ENCODE assay signal across 8 mouse cellular contexts in the genomic region with DNA sequence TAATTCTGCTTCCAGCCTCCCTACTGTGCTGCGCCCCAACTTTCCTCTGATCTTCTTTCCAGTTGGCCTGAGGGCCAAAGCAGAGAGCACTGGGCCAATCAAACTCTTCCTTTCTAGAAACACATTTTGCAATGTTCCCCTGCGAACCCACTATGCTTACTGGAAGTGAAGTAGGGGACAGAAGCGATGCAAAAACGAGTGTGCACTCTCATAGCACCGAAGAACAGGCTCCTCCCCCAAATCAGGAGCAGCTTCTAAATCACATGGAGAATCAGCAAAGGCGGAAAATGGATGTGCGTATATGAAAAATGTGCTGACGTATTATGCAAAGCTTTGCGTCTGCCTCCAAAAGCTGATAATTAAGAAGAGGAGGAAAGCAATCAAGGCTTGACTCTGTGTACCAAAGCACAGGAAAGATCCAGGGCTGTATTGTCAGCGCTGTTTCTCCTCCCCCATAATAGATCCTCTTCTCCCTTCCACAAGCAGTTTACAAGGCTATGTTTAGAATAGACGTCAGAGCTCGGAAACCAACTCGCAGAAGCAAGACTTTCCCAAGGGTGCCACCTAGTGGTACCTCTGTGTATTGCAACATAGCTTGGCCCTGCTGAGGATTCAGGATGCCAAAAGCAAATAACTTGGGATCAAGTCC. TPM values are rescaled to one million over a fixed set of nuclear protein-coding genes. Genes with fewer than 3 reads are reported as not detected.
DNase-seq lines count a peak whose midpoint lies in the region; ATAC-seq and TF ChIP-seq lines count a peak whose summit lies in the region.

No protein-coding gene starts in this region.

- peak; percentile 91 for ATAC-seq in forebrain, embryonic 16.5 days
- ATAC-seq in neural tube, embryonic 15.5 days (ENCODE audit: low FRiP score): peak; percentile 94

- DNase-seq in ES-E14 (ENCODE audit: low read depth, low spot score): peak; percentile 39
- DNase-seq in cerebellum, adult 18-20 months: peak; percentile 82 to 87
- DNase-seq in heart, postnatal 36 days: peak; percentile 71 to 80
- peak; percentile 72 to 92 for DNase-seq in layer of hippocampus, adult 18-20 months (ENCODE audit: low spot score in 2 of 2)
- peak; percentile 51 to 70 for DNase-seq in lung, adult 18-20 months
- peak; percentile 83 for DNase-seq in testis, postnatal 10 days (ENCODE audit: low spot score)

- no peaks in the 10 kb centered on the region for H3K36me3 ChIP-seq in ES-E14 (ENCODE audit: control insufficient read depth, insufficient read depth, low read length, poor library complexity, severe bottlenecking)
- H3K36me3 ChIP-seq in forebrain, embryonic 16.5 days (ENCODE audit: control insufficient read depth, insufficient read depth): no peaks in the 10 kb centered on the region
- no peaks in the 10 kb centered on the region for H3K36me3 ChIP-seq in neural tube, embryonic 15.5 days

- no peaks in the 10 kb centered on the region for H3K9me3 ChIP-seq in ES-E14 (ENCODE audit: control insufficient read depth, insufficient read depth, low read depth, low read length)
- H3K9me3 ChIP-seq in forebrain, embryonic 16.5 days (ENCODE audit: control insufficient read depth, low read length): no peaks in the 10 kb centered on the region
- H3K9me3 ChIP-seq in neural tube, embryonic 15.5 days (replicated peaks): no peaks in the 10 kb centered on the region

- H3K27me3 ChIP-seq in forebrain, embryonic 16.5 days (replicated peaks; ENCODE audit: control insufficient read depth, insufficient read depth, low read length): 0 out of 2 replicates have a peak, but pooled peaks cover 5% of the 10 kb centered on the region
- H3K27me3 ChIP-seq in neural tube, embryonic 15.5 days (replicated peaks): 0 out of 2 replicates have a peak, but pooled peaks cover 4% of the 10 kb centered on the region

- H3K9ac ChIP-seq in ES-E14 (ENCODE audit: insufficient read depth, low read depth, low read length, poor library complexity, severe bottlenecking): no peak overlapping the region
- 0 out of 2 replicates have a peak overlapping the region, but pooled peaks have one; percentile 22 for H3K9ac ChIP-seq in forebrain, embryonic 16.5 days (replicated peaks; ENCODE audit: low read depth, low read length)
- H3K9ac ChIP-seq in neural tube, embryonic 15.5 days (replicated peaks): peak overlapping the region; percentile 45; the same call in 1 of the 2 replicates

- no peaks in the 10 kb centered on the region for H3K4me1 ChIP-seq in ES-E14 (ENCODE audit: control insufficient read depth in 2 of 2, insufficient read depth in 2 of 2, low read length in 2 of 2, poor library complexity in 1 of 2)
- H3K4me1 ChIP-seq in forebrain, embryonic 16.5 days (replicated peaks; ENCODE audit: control insufficient read depth, insufficient read depth, low read length): no peaks in the 10 kb centered on the region
- no peaks in the 10 kb centered on the region for H3K4me1 ChIP-seq in neural tube, embryonic 15.5 days

- in situ Hi-C loops in ES-E14 (cut with MboI; ENCODE audit: low sequenced_read_pairs in 2 of 2, unreplicated experiment in 2 of 2): no loop called here

- intact Hi-C loops in heart, postnatal 36 days (cut with DNase I): loop anchor here (1.0 to 2.0 kb wide), 2 partner anchors 97 to 820 kb away; no protein-coding TSS in a partner anchor

- no peak overlapping the region for H3K4me3 ChIP-seq in ES-E14 (ENCODE audit: insufficient read depth in 1 of 2, low read depth in 1 of 2, low read length in 2 of 2, poor library complexity in 1 of 2, severe bottlenecking in 1 of 2)
- H3K4me3 ChIP-seq in forebrain, embryonic 16.5 days (replicated peaks; ENCODE audit: low read length): peak overlapping the region; percentile 45
- H3K4me3 ChIP-seq in neural tube, embryonic 15.5 days (replicated peaks): peak overlapping the region; percentile 31

- peak overlapping the region; percentile 55 for H3K4me2 ChIP-seq in forebrain, embryonic 16.5 days (ENCODE audit: low read length)
- H3K4me2 ChIP-seq in neural tube, embryonic 15.5 days: peak overlapping the region; percentile 50

- no peak overlapping the region for H3K27ac ChIP-seq in ES-E14 (ENCODE audit: insufficient read depth, low read depth, low read length, poor library complexity, severe bottlenecking)
- peak overlapping the region; percentile 81 for H3K27ac ChIP-seq in forebrain, embryonic 16.5 days (ENCODE audit: low read length)
- 0 out of 2 replicates have a peak overlapping the region, but pooled peaks have one; percentile 61 for H3K27ac ChIP-seq in neural tube, embryonic 15.5 days (replicated peaks)

- 29% methylated on average over 13 of the region's 13 CpGs for WGBS in forebrain, embryonic 16.5 days
- 39% methylated on average over 13 of the region's 13 CpGs for WGBS in neural tube, embryonic 15.5 days

TF ChIP-seq in ES-E14, 5 proteins besides CTCF, POLR2A, EP300 and RAD21:
- TF ChIP-seq CHD2 (IDR thresholded peaks at IDR 0.05; ENCODE audit: low read depth, low read length) (no peak), MAFK (IDR thresholded peaks at IDR 0.05; ENCODE audit: insufficient read depth, low read depth, low read length) (no peak), HCFC1 (IDR thresholded peaks at IDR 0.05; ENCODE audit: borderline replicate concordance, insufficient read depth, low read length) (no peak), ZC3H11A (IDR thresholded peaks at IDR 0.05; ENCODE audit: borderline replicate concordance, low read depth, low read length) (peak; percentile 53; the same call in 1 of the 2 replicates)

RNA-seq across cellular contexts. Expression of a gene that starts 57.5 kb away (rescaled TPM):
- total RNA-seq in ES-E14 (2012; rRNA removed): 18.3 and 23.4 TPM in 2 replicates
- 28.7 and 34.2 TPM in 2 replicates for polyA plus RNA-seq in forebrain, embryonic 16.5 days (2015; fragmentation: Nextera tagmentation; extraction: Ambion mirVana)
- total RNA-seq in heart, postnatal 36 days (2021): 1 to 10 TPM; 3.0 to 3.2 TPM
- 10 to 100 TPM; 42.8 to 46.5 TPM for total RNA-seq in layer of hippocampus, adult 18-20 months (2021)
- polyA plus RNA-seq in neural tube, embryonic 15.5 days (2015; fragmentation: Nextera tagmentation; extraction: Ambion mirVana): 22.4 and 31.7 TPM in 2 replicates

Comparison
In these comparisons a context has a peak if more than half of its experiments do, and no peak if none do; other contexts are left out.
1. H3K4me3 ChIP-seq: peak in forebrain, embryonic 16.5 days (single experiment) and neural tube, embryonic 15.5 days (single experiment); none in ES-E14 (0 of 2).
2. Peak in every context shown above with its lines, with median percentiles within 50 percentile points of each other: DNase-seq.